Mouse (Mus musculus) right cerebral cortex, postnatal 10 days (tissue): ENCODE measurements around the gene Dao.

Experiments used
- DNase-seq, 2 experiments: peaks; one replicate each; pipeline ENCODE4 v3.0.0; 2021; ENCODE audit warnings: low spot score in 2 of 2

Gene Dao

DNA sequence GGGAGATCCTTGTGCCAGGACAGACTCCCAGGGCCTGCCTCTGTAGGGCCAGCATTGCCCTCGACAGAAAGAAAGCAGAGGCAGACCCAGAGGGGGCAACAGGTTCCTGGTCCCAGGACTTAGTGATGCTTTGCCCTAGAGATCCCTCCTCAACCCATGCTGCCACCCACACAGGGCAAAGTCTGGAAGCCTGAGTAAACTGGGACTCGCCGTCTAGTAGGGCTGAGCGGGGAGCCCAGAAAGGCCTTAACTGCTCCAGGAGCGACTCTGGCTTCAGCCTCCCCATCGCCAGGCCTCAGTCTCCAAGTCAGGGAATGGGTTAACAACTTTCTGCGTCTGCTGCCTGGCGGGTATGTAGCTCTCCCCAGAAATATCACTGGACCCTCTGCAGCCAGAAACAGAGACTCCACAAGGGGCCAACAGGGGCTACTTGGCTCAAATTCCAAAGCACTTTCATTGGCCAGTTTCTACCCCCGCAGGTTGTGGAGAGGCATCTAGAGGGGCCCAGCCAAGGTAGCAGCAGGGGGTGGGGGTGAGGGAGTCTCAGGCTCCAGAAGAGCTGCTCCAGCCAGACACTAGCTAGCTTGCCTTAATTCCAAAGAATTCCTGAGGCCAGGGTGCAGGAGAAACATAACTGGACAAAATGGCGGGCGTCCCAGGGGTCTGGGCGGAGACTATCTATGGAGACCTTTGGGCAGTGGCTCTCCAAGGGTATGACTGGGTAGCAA lies 23.9 kb downstream of the Dao start:
- no peak for DNase-seq

DNA sequence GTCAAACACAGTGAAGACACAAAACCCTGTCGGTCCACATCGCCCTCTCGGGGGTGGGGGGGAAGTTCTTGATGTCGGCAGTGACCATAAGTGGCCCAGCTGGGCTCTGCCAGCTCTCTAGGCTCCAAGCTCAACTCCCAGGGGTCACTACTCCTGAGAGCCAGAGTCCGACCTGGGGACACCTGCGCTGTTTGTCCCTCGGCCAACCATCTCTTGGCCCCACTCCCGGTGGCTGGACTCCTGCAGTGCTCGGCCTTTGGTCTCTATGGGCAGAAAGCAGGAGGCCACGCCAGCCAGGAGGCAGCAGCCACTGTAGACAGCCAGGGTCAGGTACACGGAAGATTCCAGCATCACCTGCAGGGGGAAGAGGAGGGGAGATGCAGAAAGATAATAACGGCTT lies 24.6 kb downstream of the Dao start:
- DNase-seq = no peak

DNA sequence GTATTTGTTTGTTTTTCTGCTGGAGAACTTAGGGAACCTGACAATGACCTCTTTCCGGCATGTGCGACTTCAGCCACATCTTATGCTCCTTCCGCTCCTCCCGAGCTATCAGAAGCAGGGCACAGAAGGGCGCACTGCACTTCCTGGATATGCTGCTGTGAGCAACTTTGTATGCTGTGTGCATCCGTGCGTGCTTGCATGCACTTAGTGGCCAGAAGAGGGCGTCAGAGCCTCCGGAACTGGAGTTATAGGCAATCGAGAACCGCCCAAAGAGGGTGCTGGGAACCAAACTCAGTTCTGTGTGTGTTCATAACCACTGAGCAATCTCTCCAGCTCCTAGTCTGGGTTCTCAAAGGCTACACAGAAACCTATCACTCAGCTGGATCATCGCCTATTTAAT lies 27.1 kb downstream of the Dao start:
- DNase-seq = no peak

DNA sequence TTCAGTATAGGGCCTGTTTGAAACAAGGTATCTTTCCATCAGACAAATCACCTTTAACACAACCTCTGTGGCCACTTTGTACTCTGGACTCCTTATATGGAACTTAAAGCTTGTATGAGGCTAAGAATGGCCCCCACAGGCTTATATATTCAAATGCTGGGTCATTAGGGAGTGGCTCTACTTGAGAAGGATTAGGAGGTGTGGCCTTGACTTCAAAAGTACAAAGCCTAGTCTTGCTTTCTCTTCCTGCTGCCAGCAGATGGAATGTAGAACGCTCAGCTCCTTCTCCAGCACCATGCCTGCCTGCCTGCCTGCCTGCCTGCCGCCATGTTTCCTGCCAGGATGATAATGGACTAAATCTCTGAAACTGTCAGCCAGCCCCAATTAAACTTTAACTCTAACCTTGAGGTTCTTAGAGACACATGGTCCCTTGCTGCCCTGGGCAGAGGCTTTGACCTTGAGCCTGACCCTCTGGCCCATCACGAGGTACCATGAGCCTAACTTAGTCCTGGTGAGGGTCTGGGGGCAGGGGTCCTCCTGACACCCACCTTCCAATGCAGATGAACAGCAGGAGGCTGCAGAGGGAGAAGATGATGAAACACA lies 28.8 kb downstream of the Dao start:
- DNase-seq = no peak

DNA sequence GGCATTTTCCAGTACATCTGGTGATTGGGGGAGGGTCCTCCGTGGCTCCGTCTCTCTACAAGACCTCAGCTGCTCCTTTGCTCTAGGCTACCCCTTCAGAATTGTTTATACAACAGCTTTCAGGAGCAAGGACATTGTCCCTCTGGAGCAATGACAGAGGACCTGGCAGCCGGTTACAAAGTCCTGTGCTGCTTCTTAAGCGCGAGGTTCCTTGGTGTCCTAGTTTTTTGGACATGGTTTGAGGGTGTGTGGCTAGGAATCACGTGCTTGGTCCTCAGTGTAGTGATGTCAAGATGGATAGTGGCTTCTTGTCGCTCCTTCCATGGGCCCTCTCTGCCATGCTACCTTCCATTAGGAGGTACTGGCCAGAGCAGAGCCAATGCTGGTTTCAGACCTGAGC lies 30.9 kb downstream of the Dao start:
- DNase-seq = no peak

DNA sequence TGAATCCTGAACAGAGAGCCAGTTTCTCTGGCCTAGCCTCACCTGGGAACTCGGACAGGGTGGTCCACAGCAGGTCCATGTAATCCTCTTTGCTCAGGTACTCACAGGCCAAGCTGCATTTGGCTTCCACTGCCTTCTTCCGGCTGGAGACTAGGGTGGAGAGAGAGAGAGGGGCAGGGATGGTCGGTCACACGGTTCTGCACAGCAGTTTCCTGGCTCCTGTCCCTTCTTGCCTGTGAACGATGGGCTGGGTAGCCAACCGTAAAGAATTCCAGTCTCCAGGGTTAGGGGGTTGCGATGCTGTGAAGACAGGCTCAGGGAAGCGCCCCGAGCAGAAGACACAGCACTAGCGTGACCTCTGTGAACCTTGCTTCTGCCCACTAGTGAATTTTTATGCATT lies 31.6 kb downstream of the Dao start:
- DNase-seq = no peak

DNA sequence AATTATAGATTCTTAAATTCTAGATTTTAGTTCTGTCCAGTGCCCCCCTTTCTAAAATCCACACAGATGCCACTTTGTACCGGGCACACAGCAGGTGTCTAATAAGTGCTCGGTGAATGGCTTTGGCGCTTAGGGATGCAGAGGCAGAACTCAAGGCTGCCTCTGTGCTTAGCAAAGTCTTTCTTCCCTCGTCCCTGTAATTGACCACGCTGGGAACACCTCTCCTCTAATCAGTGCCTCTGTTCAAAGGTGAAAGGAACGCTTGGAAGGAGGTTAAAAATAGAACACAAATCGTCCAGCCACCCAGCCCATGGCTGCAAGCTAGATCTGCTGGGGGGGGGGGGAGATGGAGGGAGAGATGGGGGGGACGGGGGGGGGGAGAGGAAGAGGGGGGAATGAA lies 37.0 kb downstream of the Dao start:
- DNase-seq = no peak

DNA sequence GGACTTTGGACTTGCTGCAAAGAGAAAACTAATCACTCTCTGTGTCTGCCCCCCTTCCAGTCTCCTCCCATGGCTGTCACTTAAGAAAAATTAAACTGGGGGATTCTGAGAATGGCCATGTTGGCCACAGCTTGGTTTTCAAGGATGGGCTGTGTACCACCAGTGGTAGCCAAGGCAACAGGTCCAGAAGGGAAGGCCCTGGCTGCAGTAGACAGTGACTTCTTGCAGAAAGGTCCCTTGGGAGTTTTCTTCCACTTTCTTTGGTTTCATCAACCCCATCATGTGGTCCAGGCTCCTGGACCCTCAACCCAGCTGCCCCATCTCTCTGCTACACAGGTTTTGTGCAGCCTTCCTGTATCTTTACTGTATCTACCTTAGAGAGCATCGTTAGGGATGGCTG lies 37.4 kb downstream of the Dao start:
- no peak for DNase-seq

DNA sequence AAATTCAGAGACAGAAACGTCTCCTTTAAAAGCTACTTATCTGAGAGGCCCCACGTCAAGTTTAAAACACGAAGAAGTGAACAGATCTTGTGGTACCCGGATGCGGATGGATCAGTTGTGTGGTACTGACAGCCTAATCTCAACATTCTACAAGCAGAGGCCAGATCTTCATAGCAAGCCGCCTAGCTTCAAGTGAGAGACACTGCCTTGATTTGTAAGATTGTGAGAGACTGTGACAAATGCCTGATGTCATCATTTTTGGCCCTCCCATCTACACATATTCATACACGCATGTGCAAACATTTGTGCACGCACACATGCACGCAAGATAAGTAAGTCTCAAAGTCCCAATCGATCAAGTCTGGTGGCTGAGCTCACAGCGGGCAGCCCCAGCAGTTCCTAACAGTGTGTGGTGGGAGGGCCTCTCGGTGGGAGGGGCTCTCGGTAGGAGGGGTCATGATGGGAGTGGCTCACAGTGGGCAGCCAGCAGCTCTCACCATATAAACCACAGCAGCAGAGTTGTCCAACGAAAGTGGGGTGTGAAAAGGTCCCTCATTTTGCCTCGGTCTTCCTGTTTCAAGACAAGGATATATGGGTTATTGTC lies 37.9 kb downstream of the Dao start:
- DNase-seq = no peak

DNA sequence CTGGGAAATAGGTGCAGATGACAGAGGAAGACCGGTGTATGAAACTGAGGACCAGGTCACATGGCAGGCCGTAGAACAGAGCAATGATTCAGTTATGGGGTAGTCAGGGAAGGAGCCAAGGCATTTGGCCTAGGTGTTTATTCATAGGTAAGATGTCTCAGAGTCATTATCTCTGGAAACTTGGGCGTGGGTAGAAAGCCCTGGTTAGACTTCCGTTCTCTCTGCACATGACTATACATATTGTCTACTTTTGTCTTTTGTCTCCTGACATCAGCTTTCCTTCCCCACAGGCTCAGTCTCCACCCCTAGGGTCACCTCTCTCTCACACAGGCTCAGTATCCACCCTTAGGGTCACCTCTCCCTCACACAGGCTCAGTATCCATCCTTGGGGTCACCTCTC lies 40.3 kb downstream of the Dao start:
- DNase-seq = no peak

DNA sequence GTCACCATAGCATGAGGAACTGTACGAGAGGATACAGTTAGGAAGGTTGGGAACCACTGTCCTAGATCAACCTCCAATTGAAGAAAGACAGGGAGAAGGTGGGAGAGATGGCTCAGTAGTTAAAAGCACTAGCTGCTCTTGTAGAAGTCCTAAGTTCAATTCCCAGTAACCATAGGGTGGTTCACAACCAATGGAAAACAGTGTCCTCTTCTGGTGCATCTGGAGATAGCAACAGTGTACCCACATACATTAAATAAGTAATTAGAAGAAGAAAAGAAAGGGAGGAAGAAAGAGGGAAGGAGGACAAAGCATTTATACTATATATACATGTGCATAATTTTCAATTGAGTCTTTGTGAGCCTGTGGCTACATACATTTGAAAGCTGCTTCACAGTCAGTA lies 41.6 kb downstream of the Dao start:
- DNase-seq = no peak

DNA sequence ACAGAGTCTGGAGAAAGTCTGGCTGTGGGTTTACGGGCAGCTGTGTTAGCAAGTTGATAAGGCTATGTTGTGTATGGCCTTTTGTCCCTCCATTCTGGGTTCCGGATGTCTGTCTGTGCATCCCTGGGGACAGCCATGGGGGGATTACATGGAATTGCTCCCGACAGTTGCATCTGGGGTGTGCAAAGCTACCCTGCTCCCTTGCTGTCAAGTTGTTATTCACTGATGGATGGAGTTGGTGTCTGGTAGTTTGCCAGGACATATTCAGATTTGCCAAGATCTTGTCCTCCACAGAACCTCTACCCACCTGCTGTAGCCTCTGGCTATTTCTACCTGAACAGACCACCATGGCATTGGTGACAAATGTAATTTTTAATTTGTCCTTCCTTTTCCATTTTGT lies 42.6 kb downstream of the Dao start:
- no peak for DNase-seq

DNA sequence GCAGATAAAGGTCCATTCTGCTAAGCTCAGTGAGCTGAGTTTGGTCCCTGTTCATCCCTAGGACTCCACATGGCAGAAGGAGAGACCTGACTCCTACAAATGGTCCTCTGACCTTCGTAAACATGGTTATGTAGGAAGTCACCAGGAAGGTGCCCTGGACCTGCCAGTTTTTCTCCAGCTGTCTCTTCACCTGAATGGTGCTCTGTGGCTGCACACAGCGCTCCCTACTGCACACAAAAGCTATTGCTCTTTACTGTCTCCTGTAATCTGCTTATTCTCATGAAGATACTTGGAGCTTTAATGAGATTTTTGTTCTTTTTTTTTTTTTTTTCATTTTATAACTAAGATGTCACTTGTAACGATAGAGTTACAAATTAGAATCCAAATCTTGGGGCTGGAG lies 43.1 kb downstream of the Dao start:
- no peak for DNase-seq

DNA sequence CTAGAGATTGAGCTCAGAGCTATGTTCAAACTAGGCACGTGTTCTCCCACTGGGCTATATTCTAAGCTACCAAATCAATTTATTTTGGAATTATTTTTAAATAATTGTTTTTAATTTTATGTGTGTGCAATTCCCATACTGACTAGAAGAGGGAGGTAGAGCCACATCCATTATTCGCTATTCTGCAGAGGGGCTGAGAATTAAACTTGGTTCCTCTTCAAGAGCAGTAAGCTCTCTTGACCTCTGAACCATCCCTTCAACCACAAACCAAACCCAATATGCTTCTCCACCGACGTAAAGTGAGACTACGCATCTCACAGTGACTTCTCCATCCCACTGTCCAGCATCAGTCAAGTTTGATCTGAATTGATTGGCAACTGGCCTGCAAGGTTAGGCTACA lies 43.7 kb downstream of the Dao start:
- no peak for DNase-seq

DNA sequence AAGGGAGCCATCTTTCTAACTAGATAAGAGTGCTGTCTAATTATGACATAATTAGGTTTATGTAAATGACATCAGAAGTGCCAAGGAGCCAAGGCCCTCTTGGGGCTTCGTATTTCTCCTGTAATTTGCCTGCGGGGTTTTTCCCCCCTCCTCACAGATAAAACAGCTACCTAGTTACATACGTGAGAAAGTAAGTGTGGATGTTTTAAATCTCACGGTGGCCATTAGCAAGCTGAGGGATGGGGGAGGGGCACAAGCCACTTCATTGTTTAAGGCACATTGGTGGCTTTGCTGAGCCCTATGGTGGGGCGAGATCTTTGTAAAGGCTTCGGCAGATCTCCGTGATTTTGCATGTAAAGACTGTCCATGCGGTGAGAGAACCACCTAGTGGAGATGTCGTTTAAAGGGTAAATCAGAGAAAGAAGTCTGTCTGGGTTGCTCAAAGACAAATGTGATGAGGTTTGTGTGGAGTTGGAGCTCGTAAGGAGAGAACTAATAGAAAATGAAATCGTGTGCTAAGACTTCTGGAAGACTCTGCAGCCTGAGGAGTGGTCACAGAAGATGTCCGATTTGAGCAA lies 45.3 kb downstream of the Dao start:
- DNase-seq = no peak

DNA sequence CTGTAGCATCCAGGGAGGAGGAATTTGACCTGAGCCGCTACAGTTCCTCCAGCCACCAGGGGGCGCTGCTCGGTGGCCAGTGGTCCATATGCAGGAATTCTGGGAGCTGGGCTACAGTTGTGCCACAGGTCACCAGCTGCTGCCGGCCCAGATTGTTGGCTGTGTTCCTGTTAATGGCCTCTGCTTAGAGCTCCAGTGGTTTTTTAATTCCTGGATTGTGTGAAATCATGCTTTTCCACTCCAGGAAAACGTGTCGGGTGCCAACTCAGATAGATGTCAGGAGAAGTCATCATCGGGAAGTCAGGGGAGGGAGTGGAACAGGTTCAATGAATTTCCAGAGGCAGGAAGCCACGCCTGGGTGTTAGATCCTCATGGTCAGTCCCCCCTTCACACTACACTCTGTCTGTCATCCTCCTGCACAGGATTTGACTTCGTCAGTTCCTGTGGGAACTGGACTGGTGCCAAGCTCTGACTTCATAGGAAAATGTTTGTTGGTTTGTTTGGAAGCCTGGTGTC lies 48.8 kb downstream of the Dao start:
- DNase-seq = peak; percentile 53 to 59

DNA sequence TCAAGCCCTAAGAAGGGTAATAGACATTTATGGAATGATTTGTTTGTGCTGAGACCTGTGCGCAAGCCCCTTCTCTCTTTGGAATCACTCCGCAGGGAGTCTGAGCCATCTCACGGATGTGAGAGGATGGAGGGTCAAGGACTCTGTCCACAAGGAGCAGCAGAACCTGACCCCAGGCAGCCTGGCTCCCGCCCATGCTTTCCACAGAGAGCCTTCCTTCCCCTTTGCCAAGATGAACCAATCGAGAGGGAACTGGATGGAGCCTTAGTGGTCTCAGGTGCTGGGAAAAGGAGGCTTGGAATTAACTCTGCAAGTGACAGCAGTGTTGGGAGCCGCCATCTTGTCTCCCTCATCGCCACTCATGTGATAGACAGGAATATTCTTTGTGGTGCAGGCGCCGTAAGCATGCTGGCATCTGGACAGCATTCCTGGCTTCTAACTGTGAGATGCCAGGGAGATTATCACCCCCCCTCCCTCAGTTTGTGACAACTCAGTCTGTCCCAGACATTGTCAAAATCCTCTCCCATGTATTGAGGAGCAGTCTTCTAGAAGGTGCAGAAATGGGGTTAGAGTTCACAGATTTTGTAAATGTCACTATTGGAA lies 53.7 kb downstream of the Dao start:
- peak in 1 of 2 experiments; percentile 52 for DNase-seq

DNA sequence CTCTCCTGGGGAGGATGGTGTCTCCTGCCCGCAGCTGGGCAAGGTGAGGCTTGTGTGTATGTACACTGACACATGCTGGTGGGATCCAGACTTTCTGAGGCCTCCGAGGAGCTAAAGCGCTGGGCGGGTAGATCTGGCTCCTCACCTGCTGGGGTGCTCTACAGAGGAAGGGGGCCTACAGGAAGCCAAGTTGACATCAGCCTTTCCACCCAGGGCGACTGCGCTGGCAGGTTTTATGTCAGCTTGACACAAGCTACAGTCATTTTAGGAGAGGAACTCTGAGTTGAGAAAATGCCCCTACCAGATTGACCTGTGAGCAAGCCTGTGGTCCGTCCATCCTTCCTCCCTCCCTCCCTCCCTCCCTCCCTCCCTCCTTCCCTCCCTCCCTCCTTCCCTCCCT lies 58.2 kb downstream of the Dao start:
- DNase-seq = no peak

DNA sequence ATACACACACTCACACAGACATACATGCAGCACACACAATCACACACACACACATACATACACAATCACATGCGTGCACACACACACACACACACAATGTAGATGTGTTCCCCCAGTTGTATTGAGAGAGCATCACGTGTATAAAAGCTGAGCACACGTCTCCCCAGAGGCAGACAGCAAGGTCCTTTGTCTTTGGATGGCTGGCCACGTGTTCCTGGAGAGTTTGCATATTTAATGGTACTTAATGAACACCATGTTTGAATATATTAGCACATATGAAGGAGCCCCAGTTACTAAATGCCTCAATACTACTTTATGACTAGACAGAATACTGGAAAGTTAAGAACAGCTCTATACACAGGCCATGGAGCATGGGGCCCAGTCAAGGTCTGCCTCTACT lies 60.5 kb downstream of the Dao start:
- no peak for DNase-seq

DNA sequence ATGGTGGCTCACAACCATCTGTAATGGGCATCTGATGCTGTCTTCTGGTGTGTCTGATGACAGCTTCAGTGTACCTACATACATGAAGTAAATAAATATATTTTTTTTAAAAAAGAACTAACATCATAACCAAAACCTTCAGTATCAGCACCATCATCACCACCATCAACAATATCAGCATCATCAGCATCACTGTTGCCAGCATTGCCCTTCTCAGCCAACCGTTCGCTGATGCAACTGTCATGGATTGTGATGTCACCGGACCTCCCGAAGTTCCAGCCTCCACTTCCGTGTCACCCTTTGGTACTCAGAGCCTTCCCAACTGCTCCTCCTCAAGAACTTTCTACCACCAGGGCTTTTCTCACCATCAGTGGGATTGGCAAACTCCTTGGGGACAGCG lies 61.7 kb downstream of the Dao start, which contains the start of gene Usp30:
Gene Usp30, plus strand, starts transcription at position 301 of the 400 bp plus-strand sequence.
- no peak for DNase-seq

DNA sequence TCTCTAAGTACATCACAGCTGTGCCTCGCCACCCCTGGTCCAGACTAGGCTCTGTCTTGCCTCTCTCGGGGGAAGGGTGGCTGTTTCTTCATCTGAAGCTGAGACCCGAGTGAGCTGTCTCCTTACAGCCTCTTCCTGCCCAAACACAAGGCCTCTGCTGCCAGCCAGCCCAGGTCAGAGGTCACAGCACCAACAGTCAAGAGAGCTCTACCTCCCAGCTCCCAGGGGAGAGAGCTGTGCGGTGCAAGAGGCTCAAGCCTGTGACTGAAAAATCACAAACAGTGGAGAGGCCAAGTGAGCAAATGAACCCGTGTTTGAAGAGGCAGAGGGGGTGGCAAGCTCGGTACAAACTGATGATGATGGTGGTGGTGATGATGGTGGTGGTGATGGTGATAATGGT lies 63.1 kb downstream of the Dao start:
- no peak for DNase-seq

DNA sequence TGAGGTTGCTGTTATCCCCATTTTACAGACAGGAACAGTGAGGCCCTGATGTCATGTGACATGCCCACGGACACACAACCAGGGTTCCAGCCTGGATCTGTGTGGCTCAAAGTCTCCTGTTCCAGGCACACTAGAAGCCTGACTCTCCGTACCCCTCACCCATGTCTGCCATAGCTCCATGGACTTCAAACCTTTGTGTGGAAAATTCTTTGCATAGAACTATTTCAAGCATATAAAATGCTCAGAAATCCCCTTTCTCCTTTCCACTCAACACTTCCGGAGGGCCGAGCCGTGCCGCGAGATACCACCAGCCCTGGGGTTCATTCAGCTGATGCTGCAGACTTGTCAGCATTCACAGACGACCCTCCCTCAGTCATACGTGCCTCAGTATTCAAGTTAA lies 64.0 kb downstream of the Dao start:
- no peak for DNase-seq
